In the genomic region with DNA sequence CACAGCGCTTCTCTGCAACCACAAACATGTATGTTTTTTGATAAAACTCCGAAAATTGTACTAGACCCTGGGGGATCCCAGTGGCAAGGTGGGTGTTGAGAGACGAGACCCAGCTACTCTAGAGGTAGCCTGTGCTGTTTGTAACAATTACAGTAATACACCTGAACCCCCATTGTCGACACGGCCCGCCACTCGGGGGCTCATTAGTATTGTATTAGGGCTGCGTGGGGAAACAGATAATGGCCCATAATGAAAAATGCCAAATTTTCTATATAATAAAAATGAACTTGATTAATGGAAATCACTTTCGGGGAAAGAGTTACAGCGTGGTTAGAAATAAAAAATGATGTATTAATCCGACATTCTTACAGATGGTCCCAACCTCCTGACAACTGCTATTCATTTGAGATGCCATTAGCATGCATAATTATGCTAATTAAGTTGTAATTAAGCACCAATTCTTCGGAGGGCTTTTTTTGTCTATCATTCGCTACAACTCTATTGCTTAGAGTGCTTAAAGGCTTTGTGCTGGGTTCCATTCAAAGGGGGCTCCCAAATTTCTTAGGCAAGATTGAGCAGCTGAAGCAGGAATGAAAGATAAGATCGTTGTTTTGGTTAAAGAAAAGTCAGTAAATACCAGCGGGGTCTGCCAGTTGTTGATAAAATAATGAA, we compare ENCODE assay signal across 11 mouse cellular contexts.
DNase-seq lines count a peak whose midpoint lies in the region; ATAC-seq and TF ChIP-seq lines count a peak whose summit lies in the region.
"Had no signal": no experiment of that assay in that cellular context is flagged by ENCODE, and none has a peak within 500 bp of the region (broad histone marks: within the 10 kb centered on the region; RNA-seq: fewer than 3 reads in every experiment).

No protein-coding gene starts in this region.

- no peak overlapping the region for H3K27ac ChIP-seq in intestine, embryonic 15.5 days
- no peak overlapping the region for H3K27ac ChIP-seq in intestine, postnatal 0 days (ENCODE audit: low read depth, low read length)
- no peak overlapping the region; the same call in 1 of the 2 replicates for H3K27ac ChIP-seq in hindbrain, embryonic 13.5 days
- 0 out of 2 replicates have a peak overlapping the region, but pooled peaks have one; percentile 12 for H3K27ac ChIP-seq in midbrain, embryonic 15.5 days
- no peak overlapping the region for H3K27ac ChIP-seq in cerebellum, adult 2 months (ENCODE audit: insufficient read depth, low read length)

- DNase-seq in brain, embryonic 14.5 days (ENCODE audit: low read depth), result peak; percentile 84
- DNase-seq in adrenal gland, adult 2 months, result no peak
- DNase-seq in cerebellum, adult 2 months, result no peak
- DNase-seq in adipocyte (ENCODE audit: low spot score), result no peak
- DNase-seq: cerebellum, postnatal 25 days; thymus, adult 18-20 months had no signal

- no peak for TF ChIP-seq CTCF in intestine, postnatal 0 days (IDR thresholded peaks at IDR 0.05; ENCODE audit: low read depth)
- TF ChIP-seq CTCF in brain, embryonic 14.5 days (IDR thresholded peaks at IDR 0.05; ENCODE audit: borderline replicate concordance, extremely low read depth, insufficient read depth, insufficient read length), result no peak
- TF ChIP-seq CTCF in cerebellum, adult 2 months (IDR thresholded peaks at IDR 0.05; ENCODE audit: borderline replicate concordance, insufficient read depth, low read depth, low read length), result no peak

- 0 out of 2 replicates have a peak overlapping the region, but pooled peaks have one; percentile 0 for H3K4me2 ChIP-seq in intestine, embryonic 15.5 days (replicated peaks)
- H3K4me2 ChIP-seq in intestine, postnatal 0 days (replicated peaks; ENCODE audit: low read depth), result no peak overlapping the region
- H3K4me2 ChIP-seq in hindbrain, embryonic 13.5 days, result peak overlapping the region; percentile 23
- no peak overlapping the region for H3K4me2 ChIP-seq in midbrain, embryonic 15.5 days

- WGBS in intestine, embryonic 15.5 days, result 78% methylated on average over 15 of the region's 15 CpGs
- WGBS in intestine, postnatal 0 days, result 84% methylated on average over 15 of the region's 15 CpGs
- WGBS in hindbrain, embryonic 13.5 days, result 38% methylated on average over 15 of the region's 15 CpGs
- 57% methylated on average over 15 of the region's 15 CpGs for WGBS in midbrain, embryonic 15.5 days
- 75% methylated on average over 15 of the region's 15 CpGs for WGBS in cerebellum, adult 2 months

- H3K9me3 ChIP-seq in intestine, embryonic 15.5 days, result no peaks in the 10 kb centered on the region
- no peaks in the 10 kb centered on the region for H3K9me3 ChIP-seq in intestine, postnatal 0 days (ENCODE audit: control insufficient read depth)
- no peaks in the 10 kb centered on the region for H3K9me3 ChIP-seq in hindbrain, embryonic 13.5 days
- H3K9me3 ChIP-seq in midbrain, embryonic 15.5 days, result no peaks in the 10 kb centered on the region

- no peak for TF ChIP-seq POLR2A in brain, embryonic 14.5 days (IDR thresholded peaks at IDR 0.05; ENCODE audit: borderline replicate concordance, extremely low read depth, insufficient read depth, insufficient read length, poor library complexity, severe bottlenecking)
- no peak for TF ChIP-seq POLR2A in cerebellum, adult 2 months (IDR thresholded peaks at IDR 0.05; ENCODE audit: borderline replicate concordance, insufficient read depth, low read length)

- H3K36me3 ChIP-seq in intestine, embryonic 15.5 days, result no peaks in the 10 kb centered on the region
- no peaks in the 10 kb centered on the region for H3K36me3 ChIP-seq in intestine, postnatal 0 days (ENCODE audit: control insufficient read depth, insufficient read depth)
- H3K36me3 ChIP-seq in hindbrain, embryonic 13.5 days, result no peaks in the 10 kb centered on the region
- H3K36me3 ChIP-seq in midbrain, embryonic 15.5 days (replicated peaks), result no peaks in the 10 kb centered on the region

- ATAC-seq in intestine, embryonic 15.5 days, result no peak
- no peak for ATAC-seq in intestine, postnatal 0 days
- peak; percentile 43; the same call in 1 of the 2 replicates for ATAC-seq in hindbrain, embryonic 13.5 days (ENCODE audit: low FRiP score)
- no peak for ATAC-seq in midbrain, embryonic 15.5 days (replicated peaks)
- ATAC-seq: inflammation-experienced regulatory T-cells, adult 6 months had no signal

- H3K9ac ChIP-seq in intestine, embryonic 15.5 days, result no peak overlapping the region
- H3K9ac ChIP-seq in intestine, postnatal 0 days (ENCODE audit: low read depth, low read length), result no peak overlapping the region
- no peak overlapping the region for H3K9ac ChIP-seq in hindbrain, embryonic 13.5 days
- no peak overlapping the region for H3K9ac ChIP-seq in midbrain, embryonic 15.5 days

- H3K4me3 ChIP-seq in intestine, embryonic 15.5 days (replicated peaks), result no peak overlapping the region
- H3K4me3 ChIP-seq in intestine, postnatal 0 days (ENCODE audit: low read depth, low read length), result no peak overlapping the region
- H3K4me3 ChIP-seq in hindbrain, embryonic 13.5 days, result no peak overlapping the region
- H3K4me3 ChIP-seq in midbrain, embryonic 15.5 days, result no peak overlapping the region
- no peak overlapping the region for H3K4me3 ChIP-seq in cerebellum, adult 2 months (replicated peaks; ENCODE audit: insufficient read depth, low read depth, low read length)

- no peaks in the 10 kb centered on the region for H3K27me3 ChIP-seq in intestine, embryonic 15.5 days (replicated peaks)
- no peaks in the 10 kb centered on the region for H3K27me3 ChIP-seq in intestine, postnatal 0 days (replicated peaks; ENCODE audit: control insufficient read depth, insufficient read depth, low read length)
- H3K27me3 ChIP-seq in hindbrain, embryonic 13.5 days, result peaks cover 9% of the 10 kb centered on the region; the same call in 1 of the 2 replicates
- H3K27me3 ChIP-seq in midbrain, embryonic 15.5 days (replicated peaks), result no peaks in the 10 kb centered on the region
- no peaks in the 10 kb centered on the region; the same call in 1 of the 2 replicates for H3K27me3 ChIP-seq in cerebellum, adult 2 months (ENCODE audit: control insufficient read depth, insufficient read depth, low read length)

- H3K4me1 ChIP-seq in intestine, embryonic 15.5 days (replicated peaks), result peaks cover 5% of the 10 kb centered on the region; the same call in 1 of the 2 replicates
- 0 out of 2 replicates have a peak, but pooled peaks cover 4% of the 10 kb centered on the region for H3K4me1 ChIP-seq in intestine, postnatal 0 days (replicated peaks; ENCODE audit: control insufficient read depth, insufficient read depth, low read length)
- H3K4me1 ChIP-seq in hindbrain, embryonic 13.5 days (replicated peaks), result peaks cover 17% of the 10 kb centered on the region
- H3K4me1 ChIP-seq in midbrain, embryonic 15.5 days, result peaks cover 7% of the 10 kb centered on the region
- peaks cover 3% of the 10 kb centered on the region; the same call in 1 of the 2 replicates for H3K4me1 ChIP-seq in cerebellum, adult 2 months (ENCODE audit: control insufficient read depth, insufficient read depth, low read length)

Comparison
In these comparisons a context has a peak if more than half of its experiments do, and no peak if none do; other contexts are left out.
1. H3K4me2 ChIP-seq: peak in intestine, embryonic 15.5 days (single experiment) and hindbrain, embryonic 13.5 days (single experiment); none in intestine, postnatal 0 days (single experiment) and midbrain, embryonic 15.5 days (single experiment).